Mouse (Mus musculus): ENCODE results near the gene Zdhhc7.

GRCm38 (mm10) chr8:120072827-120073226 lies 28.5 kb downstream of the Zdhhc7 start:
- TF ChIP-seq CTCF (IDR thresholded peaks at IDR 0.05; ENCODE audit: insufficient read depth, low read depth, low read length) (no peak), POLR2A (IDR thresholded peaks at IDR 0.05; ENCODE audit: insufficient read depth, low read depth, low read length) (no peak)

All from olfactory bulb, adult 2 months (tissue).